In genomic region chr2:60217620-60218019, GRCm38 (mm10) we compare ENCODE assay signal across 18 mouse cellular contexts. TPM values are rescaled to one million over a fixed set of nuclear protein-coding genes. Genes with fewer than 3 reads are reported as not detected.
A peak's percentile ranks its signal among the peaks of the same experiment; 100 is the strongest.
DNase-seq lines count a peak whose midpoint lies in the region; ATAC-seq and TF ChIP-seq lines count a peak whose summit lies in the region.
"Had no signal": no experiment of that assay in that cellular context is flagged by ENCODE, and none has a peak within 500 bp of the region (broad histone marks: within the 10 kb centered on the region; RNA-seq: fewer than 3 reads in every experiment).

No protein-coding gene starts in this region.

- H3K27me3 ChIP-seq in heart, embryonic 11.5 days (ENCODE audit: control insufficient read depth, insufficient read depth, low read length) = no peaks in the 10 kb centered on the region
- no peaks in the 10 kb centered on the region for H3K27me3 ChIP-seq in kidney, adult 2 months (replicated peaks; ENCODE audit: control insufficient read depth, insufficient read depth, low read length)
- no peaks in the 10 kb centered on the region for H3K27me3 ChIP-seq in kidney, embryonic 15.5 days
- no peaks in the 10 kb centered on the region for H3K27me3 ChIP-seq in liver, embryonic 12.5 days (replicated peaks)
- H3K27me3 ChIP-seq: embryonic facial prominence, embryonic 12.5 days; forebrain, embryonic 15.5 days had no signal

- H3K9ac ChIP-seq in heart, embryonic 11.5 days (ENCODE audit: low read depth, low read length) = no peak overlapping the region
- no peak overlapping the region for H3K9ac ChIP-seq in kidney, embryonic 15.5 days
- H3K9ac ChIP-seq in liver, embryonic 12.5 days = no peak overlapping the region
- H3K9ac ChIP-seq: embryonic facial prominence, embryonic 12.5 days; forebrain, embryonic 15.5 days; hindbrain, embryonic 14.5 days had no signal

- H3K9me3 ChIP-seq in heart, embryonic 11.5 days (replicated peaks; ENCODE audit: control insufficient read depth, low read length) = no peaks in the 10 kb centered on the region
- H3K9me3 ChIP-seq in kidney, embryonic 15.5 days (replicated peaks) = no peaks in the 10 kb centered on the region
- H3K9me3 ChIP-seq in liver, embryonic 12.5 days (replicated peaks) = no peaks in the 10 kb centered on the region
- H3K9me3 ChIP-seq: embryonic facial prominence, embryonic 12.5 days; forebrain, embryonic 15.5 days; heart, embryonic 10.5 days; hindbrain, embryonic 10.5 days had no signal

- DNase-seq in heart, adult 11 months = peak; percentile 75
- DNase-seq in kidney, adult 2 months = no peak
- DNase-seq in kidney, postnatal 4 days = no peak
- DNase-seq: adrenal gland, postnatal 10 days; cerebellum, adult 11 months; cerebellum, adult 8-10 months; cerebellum, postnatal 14 days; gastrocnemius, postnatal 14 days; heart, postnatal 10 days had no signal

- no peak for TF ChIP-seq CTCF in kidney, adult 2 months (conservative IDR thresholded peaks at IDR 0.05; ENCODE audit: insufficient read depth, insufficient read length, low read depth, low read length)

- peaks cover 16% of the 10 kb centered on the region for H3K4me1 ChIP-seq in heart, embryonic 11.5 days (ENCODE audit: control insufficient read depth, insufficient read depth, low read length)
- H3K4me1 ChIP-seq in kidney, adult 2 months (ENCODE audit: control insufficient read depth, insufficient read depth, low read length) = peaks cover 28% of the 10 kb centered on the region
- H3K4me1 ChIP-seq in kidney, embryonic 15.5 days = peaks cover 34% of the 10 kb centered on the region
- H3K4me1 ChIP-seq in liver, embryonic 12.5 days = peaks cover 57% of the 10 kb centered on the region
- H3K4me1 ChIP-seq: embryonic facial prominence, embryonic 12.5 days had no signal

- WGBS in heart, embryonic 11.5 days (ENCODE audit: insufficient replicate concordance) = 80% methylated on average over 6 of the region's 6 CpGs
- 64% methylated on average over 6 of the region's 6 CpGs for whole genome bisulfite sequencing in kidney, adult 2 months
- WGBS in kidney, embryonic 15.5 days = 82% methylated on average over 6 of the region's 6 CpGs
- WGBS in liver, embryonic 12.5 days (ENCODE audit: insufficient replicate concordance) = 72% methylated on average over 6 of the region's 6 CpGs

- ATAC-seq in heart, embryonic 11.5 days (replicated peaks; ENCODE audit: insufficient number of reproducible peaks, low FRiP score, low TSS enrichment) = no peak
- peak; percentile 75 for ATAC-seq in granulocyte monocyte progenitor cell, adult 5-6 weeks (replicated peaks; ENCODE audit: poor library complexity, severe bottlenecking)
- no peak for ATAC-seq in kidney, embryonic 15.5 days (replicated peaks; ENCODE audit: low FRiP score)
- no peak for ATAC-seq in liver, embryonic 12.5 days
- ATAC-seq: forebrain, embryonic 15.5 days had no signal

- no peaks in the 10 kb centered on the region for H3K36me3 ChIP-seq in heart, embryonic 11.5 days (ENCODE audit: control insufficient read depth, insufficient read depth, low read length)
- H3K36me3 ChIP-seq in kidney, adult 2 months (ENCODE audit: control insufficient read depth, insufficient read depth, low read length) = no peaks in the 10 kb centered on the region
- H3K36me3 ChIP-seq in kidney, embryonic 15.5 days = peaks cover 19% of the 10 kb centered on the region
- H3K36me3 ChIP-seq in liver, embryonic 12.5 days = peaks cover 29% of the 10 kb centered on the region

- H3K27ac ChIP-seq in heart, embryonic 11.5 days (ENCODE audit: low read depth, low read length) = no peak overlapping the region
- 0 out of 2 replicates have a peak overlapping the region, but pooled peaks have one; percentile 11 for H3K27ac ChIP-seq in kidney, adult 2 months (ENCODE audit: insufficient read depth, low read depth, low read length)
- H3K27ac ChIP-seq in kidney, embryonic 15.5 days = no peak overlapping the region
- H3K27ac ChIP-seq in liver, embryonic 12.5 days = no peak overlapping the region
- H3K27ac ChIP-seq: embryonic facial prominence, embryonic 12.5 days; forebrain, embryonic 15.5 days; heart, embryonic 10.5 days; hindbrain, embryonic 10.5 days; hindbrain, embryonic 14.5 days had no signal

- no peak for TF ChIP-seq POLR2A in kidney, adult 2 months (IDR thresholded peaks at IDR 0.05; ENCODE audit: low read depth, low read length)

- no peak overlapping the region for H3K4me2 ChIP-seq in heart, embryonic 11.5 days
- no peak overlapping the region for H3K4me2 ChIP-seq in kidney, embryonic 15.5 days
- H3K4me2 ChIP-seq in liver, embryonic 12.5 days = no peak overlapping the region
- H3K4me2 ChIP-seq: embryonic facial prominence, embryonic 12.5 days; forebrain, embryonic 15.5 days; hindbrain, embryonic 14.5 days had no signal

- H3K4me3 ChIP-seq in heart, embryonic 11.5 days (ENCODE audit: low read depth, low read length) = no peak overlapping the region
- H3K4me3 ChIP-seq in kidney, adult 2 months (ENCODE audit: insufficient read depth, low read depth, low read length) = no peak overlapping the region
- no peak overlapping the region for H3K4me3 ChIP-seq in kidney, embryonic 15.5 days (replicated peaks)
- H3K4me3 ChIP-seq in liver, embryonic 12.5 days = no peak overlapping the region
- H3K4me3 ChIP-seq: embryonic facial prominence, embryonic 12.5 days; forebrain, embryonic 15.5 days; heart, embryonic 10.5 days; hindbrain, embryonic 10.5 days had no signal

RNA-seq across cellular contexts. Expression of gene March7, which starts 7.9 kb away (rescaled TPM):
- 62.6 and 65.2 TPM in 2 replicates for polyA plus RNA-seq in heart, embryonic 11.5 days (2014; fragmentation: Nextera tagmentation; extraction: Ambion mirVana)
- polyA plus RNA-seq in kidney, adult 2 months (2012; rRNA removed) = 8.1 and 10.7 TPM in 2 replicates
- total RNA-seq in granulocyte monocyte progenitor cell, adult 5-6 weeks (2014; fragmentation: Nextera tagmentation) = 53.4 and 54.1 TPM in 2 replicates
- total RNA-seq in granulocyte monocyte progenitor cell, adult 5-6 weeks (2017) = 71.9 and 82.6 TPM in 2 replicates
- 71.5 and 72.6 TPM in 2 replicates for polyA plus RNA-seq in kidney, embryonic 15.5 days (2015; fragmentation: Nextera tagmentation; extraction: Ambion mirVana)
- 32.7 and 32.9 TPM in 2 replicates for polyA plus RNA-seq in liver, embryonic 12.5 days (2016; fragmentation: Nextera tagmentation; extraction: Ambion mirVana)

RNA-seq across cellular contexts. Expression of gene Baz2b, which starts 8.0 kb away (rescaled TPM):
- 51.2 and 56.1 TPM in 2 replicates for polyA plus RNA-seq in heart, embryonic 11.5 days (2014; fragmentation: Nextera tagmentation; extraction: Ambion mirVana)
- polyA plus RNA-seq in kidney, adult 2 months (2012; rRNA removed) = 15.0 and 16.5 TPM in 2 replicates
- total RNA-seq in granulocyte monocyte progenitor cell, adult 5-6 weeks (2014; fragmentation: Nextera tagmentation) = 74.9 and 115 TPM in 2 replicates
- total RNA-seq in granulocyte monocyte progenitor cell, adult 5-6 weeks (2017) = 76.0 and 80.2 TPM in 2 replicates
- polyA plus RNA-seq in kidney, embryonic 15.5 days (2015; fragmentation: Nextera tagmentation; extraction: Ambion mirVana) = 55.3 and 59.1 TPM in 2 replicates
- 22.1 and 22.2 TPM in 2 replicates for polyA plus RNA-seq in liver, embryonic 12.5 days (2016; fragmentation: Nextera tagmentation; extraction: Ambion mirVana)
